Mouse (Mus musculus): ENCODE results near the gene Ina. TPM values are rescaled to one million over a fixed set of nuclear protein-coding genes. Genes with fewer than 3 reads are reported as not detected.

Ina gene
- polyA plus RNA-seq (2012; ENCODE audit: insufficient read depth, insufficient read length, missing spikeins) = not detected in 2 replicates

DNA sequence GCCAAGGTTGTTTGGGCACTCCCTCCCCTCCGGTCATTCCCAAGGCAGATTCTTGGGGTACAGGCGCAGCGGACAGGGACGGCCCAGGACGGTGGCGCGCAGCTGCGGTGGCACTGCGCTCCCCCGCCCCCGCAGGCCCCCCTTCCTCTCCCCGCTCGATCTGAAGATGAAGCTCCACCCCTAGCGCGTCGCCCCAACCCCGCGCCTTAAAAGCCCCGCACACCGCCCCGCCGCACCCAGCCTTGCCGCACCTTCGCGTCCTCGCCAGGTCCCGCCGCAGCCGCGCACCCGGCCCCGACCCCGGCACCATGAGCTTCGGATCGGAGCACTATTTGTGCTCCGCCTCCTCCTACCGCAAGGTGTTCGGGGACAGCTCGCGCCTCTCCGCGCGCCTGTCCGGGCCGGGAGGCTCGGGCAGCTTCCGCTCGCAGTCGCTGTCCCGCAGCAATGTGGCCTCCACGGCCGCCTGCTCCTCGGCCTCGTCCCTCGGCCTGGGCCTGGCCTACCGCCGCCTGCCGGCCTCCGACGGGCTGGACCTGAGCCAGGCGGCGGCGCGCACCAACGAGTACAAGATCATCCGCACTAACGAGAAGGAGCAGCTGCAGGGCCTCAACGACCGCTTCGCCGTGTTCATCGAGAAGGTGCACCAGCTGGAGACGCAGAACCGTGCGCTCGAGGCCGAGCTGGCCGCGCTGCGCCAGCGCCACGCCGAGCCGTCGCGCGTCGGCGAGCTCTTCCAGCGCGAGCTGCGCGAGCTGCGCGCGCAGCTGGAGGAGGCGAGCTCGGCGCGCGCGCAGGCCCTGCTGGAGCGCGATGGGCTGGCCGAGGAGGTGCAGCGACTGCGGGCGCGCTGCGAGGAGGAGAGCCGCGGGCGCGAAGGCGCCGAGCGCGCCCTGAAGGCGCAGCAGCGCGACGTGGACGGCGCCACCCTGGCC lies at the start of gene Ina, which contains the start of gene Nt5c2:
TSS of gene Ina (plus strand) at position 252 of the 935 bp plus-strand sequence.
TSS of gene Nt5c2 (minus strand) at position 707 of the 935 bp plus-strand sequence.
- H3K4me3 ChIP-seq (ENCODE audit: insufficient read depth, low read depth, low read length) = peak within 1 kb of the TSS; percentile 27; the same call in 1 of the 2 replicates
- H3K27ac ChIP-seq (replicated peaks; ENCODE audit: low read depth, low read length) = no peak within 1 kb of the TSS
- peaks cover 7% of the 10 kb centered on the region for H3K4me1 ChIP-seq (ENCODE audit: control insufficient read depth, insufficient read depth, insufficient read length, low read length)

- peaks cover 12% of the 10 kb centered on the region for H3K4me1 ChIP-seq (ENCODE audit: control insufficient read depth, insufficient read depth, insufficient read length, low read length)
- H3K4me3 ChIP-seq (ENCODE audit: insufficient read depth, low read depth, low read length) = no peak overlapping the region
- no peak overlapping the region for H3K27ac ChIP-seq (replicated peaks; ENCODE audit: low read depth, low read length)
Observed at GRCm38 (mm10) chr19:46965496-46965895, 49.0 kb upstream of the Ina start.

GRCm38 (mm10) chr19:46966330-46966729 lies 48.2 kb upstream of the Ina start:
- no peak overlapping the region for H3K27ac ChIP-seq (replicated peaks; ENCODE audit: low read depth, low read length)
- peaks cover 8% of the 10 kb centered on the region for H3K4me1 ChIP-seq (ENCODE audit: control insufficient read depth, insufficient read depth, insufficient read length, low read length)
- H3K4me3 ChIP-seq (ENCODE audit: insufficient read depth, low read depth, low read length) = no peak overlapping the region

- peaks cover 8% of the 10 kb centered on the region for H3K4me1 ChIP-seq (ENCODE audit: control insufficient read depth, insufficient read depth, insufficient read length, low read length)
- H3K27ac ChIP-seq (replicated peaks; ENCODE audit: low read depth, low read length) = no peak overlapping the region
- no peak overlapping the region for H3K4me3 ChIP-seq (ENCODE audit: insufficient read depth, low read depth, low read length)
Observed at GRCm38 (mm10) chr19:46967861-46968260, 46.6 kb upstream of the Ina start.

DNA sequence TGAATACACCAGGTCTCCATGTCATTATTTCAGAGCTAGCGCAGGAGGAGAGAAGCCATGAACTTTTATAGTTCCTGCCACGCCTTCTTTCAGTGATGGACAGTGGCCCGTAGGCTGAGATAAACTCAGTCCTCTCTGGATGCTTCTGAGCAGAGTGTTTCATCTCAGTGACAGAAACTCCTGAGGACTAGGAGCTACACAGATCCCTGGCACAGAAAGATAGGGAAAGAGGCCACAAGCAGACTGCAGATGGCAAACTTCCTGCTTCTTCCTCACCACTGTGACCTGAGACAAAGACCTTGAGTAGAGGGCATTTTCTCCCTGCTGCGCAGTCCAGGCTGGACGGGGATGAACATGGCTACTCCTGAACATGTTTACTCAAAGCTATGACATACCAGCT lies 45.7 kb upstream of the Ina start:
- H3K4me3 ChIP-seq (ENCODE audit: insufficient read depth, low read depth, low read length) = no peak overlapping the region
- peak overlapping the region; percentile 80 for H3K27ac ChIP-seq (replicated peaks; ENCODE audit: low read depth, low read length)
- peaks cover 10% of the 10 kb centered on the region for H3K4me1 ChIP-seq (ENCODE audit: control insufficient read depth, insufficient read depth, insufficient read length, low read length)

DNA sequence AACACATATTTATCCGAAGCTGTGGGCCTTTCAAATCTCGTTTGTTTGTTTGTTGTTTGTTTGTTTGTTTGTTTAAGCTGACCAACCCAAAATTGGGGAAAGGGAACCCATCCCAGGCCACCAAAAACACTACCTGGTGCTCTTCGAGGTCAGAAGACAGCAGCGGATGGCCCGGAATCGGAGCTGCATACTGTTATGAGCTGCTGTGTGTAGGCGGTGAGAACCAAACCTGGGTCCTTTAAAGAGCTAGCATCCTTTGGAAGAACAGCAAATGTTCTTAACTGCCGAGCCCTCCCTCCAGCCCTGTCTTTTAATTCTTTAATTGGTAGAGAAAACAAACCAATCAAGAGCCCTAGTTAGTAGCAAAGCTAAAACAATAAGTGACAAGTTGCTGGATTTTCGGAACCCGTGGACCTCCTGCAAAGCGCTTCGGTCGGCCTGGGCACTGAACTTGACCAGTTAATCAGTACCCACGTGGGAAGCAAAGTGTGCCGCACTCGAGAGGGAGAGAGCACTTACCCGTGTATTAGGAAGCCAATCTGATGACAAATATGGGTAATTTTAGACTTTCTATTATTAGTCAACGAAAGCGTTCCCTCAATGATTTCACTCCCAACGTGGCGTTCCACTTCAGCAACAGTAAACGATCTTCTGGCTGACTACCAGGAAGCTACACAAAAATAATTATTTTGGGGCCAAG lies 45.1 kb upstream of the Ina start:
- H3K4me3 ChIP-seq (ENCODE audit: insufficient read depth, low read depth, low read length) = no peak overlapping the region
- H3K4me1 ChIP-seq (ENCODE audit: control insufficient read depth, insufficient read depth, insufficient read length, low read length) = peaks cover 10% of the 10 kb centered on the region
- H3K27ac ChIP-seq (replicated peaks; ENCODE audit: low read depth, low read length) = peak overlapping the region; percentile 80

DNA sequence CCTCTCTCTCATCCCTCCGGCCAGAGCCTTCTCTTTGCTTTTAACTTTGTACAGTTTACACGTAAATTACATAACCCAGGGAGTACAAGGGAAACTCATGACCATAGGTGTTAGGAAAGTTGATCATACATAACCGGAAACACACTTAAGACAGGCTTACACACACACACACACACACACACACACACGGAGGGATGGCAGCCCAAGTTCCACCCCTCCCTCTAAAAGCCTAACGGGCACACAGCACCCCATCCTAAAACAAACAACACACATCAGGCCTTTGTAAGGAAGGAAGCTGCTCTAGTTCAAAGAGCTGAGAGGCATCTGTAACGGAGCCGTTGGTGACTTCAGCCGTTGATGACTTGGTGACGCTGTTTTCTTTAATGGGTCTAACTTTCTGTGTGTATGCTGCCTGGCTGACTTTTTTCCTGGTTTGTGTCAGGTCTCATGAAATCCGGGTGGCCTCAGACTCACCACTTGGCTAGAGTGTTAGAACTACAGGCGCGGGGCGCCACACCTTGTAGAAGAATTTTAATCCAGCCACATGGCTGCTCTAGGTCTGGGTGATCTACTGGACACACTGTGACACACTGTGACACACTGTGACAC lies 44.3 kb upstream of the Ina start:
- H3K4me3 ChIP-seq (ENCODE audit: insufficient read depth, low read depth, low read length) = no peak overlapping the region
- peak overlapping the region; percentile 65 for H3K27ac ChIP-seq (replicated peaks; ENCODE audit: low read depth, low read length)
- peaks cover 10% of the 10 kb centered on the region for H3K4me1 ChIP-seq (ENCODE audit: control insufficient read depth, insufficient read depth, insufficient read length, low read length)

GRCm38 (mm10) chr19:46971051-46971689 lies 43.3 kb upstream of the Ina start:
- no peak overlapping the region for H3K27ac ChIP-seq (replicated peaks; ENCODE audit: low read depth, low read length)
- H3K4me1 ChIP-seq (ENCODE audit: control insufficient read depth, insufficient read depth, insufficient read length, low read length) = peaks cover 13% of the 10 kb centered on the region
- H3K4me3 ChIP-seq (ENCODE audit: insufficient read depth, low read depth, low read length) = no peak overlapping the region

GRCm38 (mm10) chr19:46971712-46972111 lies 42.8 kb upstream of the Ina start:
- peaks cover 13% of the 10 kb centered on the region for H3K4me1 ChIP-seq (ENCODE audit: control insufficient read depth, insufficient read depth, insufficient read length, low read length)
- no peak overlapping the region for H3K27ac ChIP-seq (replicated peaks; ENCODE audit: low read depth, low read length)
- no peak overlapping the region for H3K4me3 ChIP-seq (ENCODE audit: insufficient read depth, low read depth, low read length)

- no peak overlapping the region for H3K27ac ChIP-seq (replicated peaks; ENCODE audit: low read depth, low read length)
- peaks cover 13% of the 10 kb centered on the region for H3K4me1 ChIP-seq (ENCODE audit: control insufficient read depth, insufficient read depth, insufficient read length, low read length)
- no peak overlapping the region for H3K4me3 ChIP-seq (ENCODE audit: insufficient read depth, low read depth, low read length)
Observed at GRCm38 (mm10) chr19:46972159-46972558, 42.3 kb upstream of the Ina start.

- H3K4me1 ChIP-seq (ENCODE audit: control insufficient read depth, insufficient read depth, insufficient read length, low read length) = peaks cover 7% of the 10 kb centered on the region; the same call in 1 of the 2 replicates
- H3K27ac ChIP-seq (replicated peaks; ENCODE audit: low read depth, low read length) = peak overlapping the region; percentile 93
- H3K4me3 ChIP-seq (ENCODE audit: insufficient read depth, low read depth, low read length) = no peak overlapping the region
Observed at GRCm38 (mm10) chr19:46975565-46975964, 38.9 kb upstream of the Ina start.

DNA sequence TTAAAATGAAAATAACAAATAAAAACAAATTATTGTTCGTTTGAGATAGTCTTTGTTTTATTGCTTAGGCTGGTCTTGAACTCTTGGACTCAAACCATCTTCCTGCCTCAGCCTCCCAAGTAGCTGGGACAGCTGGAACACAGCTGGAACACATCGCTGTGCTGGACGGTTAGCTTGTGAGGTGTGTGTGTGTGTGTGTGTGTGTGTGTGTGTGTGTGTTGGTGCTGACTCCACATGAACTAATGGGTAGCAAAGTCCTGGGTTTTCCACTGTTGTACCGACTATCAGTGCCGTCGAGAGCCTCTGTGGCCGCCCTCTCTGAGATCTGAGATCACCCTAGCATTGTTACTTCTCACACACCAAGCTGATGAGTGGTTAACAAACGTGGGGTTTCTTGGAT lies 38.5 kb upstream of the Ina start:
- peak overlapping the region; percentile 93 for H3K27ac ChIP-seq (replicated peaks; ENCODE audit: low read depth, low read length)
- H3K4me1 ChIP-seq (ENCODE audit: control insufficient read depth, insufficient read depth, insufficient read length, low read length) = peaks cover 7% of the 10 kb centered on the region; the same call in 1 of the 2 replicates
- H3K4me3 ChIP-seq (ENCODE audit: insufficient read depth, low read depth, low read length) = no peak overlapping the region

DNA sequence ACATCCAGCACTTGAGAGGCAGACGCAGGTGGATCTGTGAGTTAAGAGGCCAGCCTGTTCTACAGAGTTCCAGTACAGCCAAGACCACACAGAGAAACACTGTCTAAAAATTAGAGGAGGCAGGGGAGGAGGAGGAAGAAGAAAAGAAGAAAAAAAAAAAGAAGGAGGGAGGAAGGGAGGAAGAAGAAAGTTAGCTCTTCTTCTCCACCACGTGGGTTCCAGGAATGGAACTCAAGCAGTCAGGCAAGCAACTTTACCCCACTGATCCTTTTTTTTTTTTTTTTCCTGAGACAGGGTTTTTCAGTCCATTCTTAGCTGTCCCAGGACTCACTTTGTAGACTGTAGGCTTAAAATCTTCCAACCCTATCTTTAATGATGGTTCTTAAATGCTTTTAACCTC lies 37.8 kb upstream of the Ina start:
- Histone ChIP-seq H3K4me3 (ENCODE audit: insufficient read depth, low read depth, low read length) (no peak overlapping the region), H3K4me1 (ENCODE audit: control insufficient read depth, insufficient read depth, insufficient read length, low read length) (peaks cover 7% of the 10 kb centered on the region; the same call in 1 of the 2 replicates), H3K27ac (replicated peaks; ENCODE audit: low read depth, low read length) (peak overlapping the region; percentile 93)

DNA sequence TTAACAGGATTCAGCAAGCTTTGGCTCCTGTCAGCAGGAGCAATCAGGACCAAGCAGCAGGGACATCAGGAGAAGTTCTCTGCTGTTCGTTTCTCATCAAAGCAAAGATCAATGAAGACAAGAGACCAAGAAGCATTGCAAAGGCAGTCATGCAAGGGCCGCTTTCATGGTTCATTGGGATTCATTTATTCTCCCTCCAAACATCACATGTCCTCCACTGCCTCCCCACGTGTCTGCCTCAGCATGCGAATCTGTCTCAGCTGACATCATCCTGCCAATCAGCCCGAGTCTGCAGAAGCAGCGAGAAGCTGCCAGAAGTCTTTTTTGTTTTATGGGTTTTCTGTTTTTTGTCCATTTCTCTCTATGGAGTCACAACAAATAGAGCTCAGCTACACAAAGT lies 37.0 kb upstream of the Ina start:
- H3K4me1 ChIP-seq (ENCODE audit: control insufficient read depth, insufficient read depth, insufficient read length, low read length) = peaks cover 7% of the 10 kb centered on the region; the same call in 1 of the 2 replicates
- H3K4me3 ChIP-seq (ENCODE audit: insufficient read depth, low read depth, low read length) = no peak overlapping the region
- H3K27ac ChIP-seq (replicated peaks; ENCODE audit: low read depth, low read length) = peak overlapping the region; percentile 93; the same call in 1 of the 2 replicates

Measured in brown adipose tissue, adult 24 weeks (tissue).